Mouse (Mus musculus): ENCODE measurements around the gene Nsdhl.

The Nsdhl gene

GRCm38 (mm10) chrX:72917884-72918681 is at the start of gene Nsdhl, which contains the start of gene Cetn2:
Gene Nsdhl, plus strand, starts transcription at chrX:72918557.
Gene Cetn2, minus strand, starts transcription at chrX:72918411.
- peak; percentile 82 to 91 for DNase-seq

DNA sequence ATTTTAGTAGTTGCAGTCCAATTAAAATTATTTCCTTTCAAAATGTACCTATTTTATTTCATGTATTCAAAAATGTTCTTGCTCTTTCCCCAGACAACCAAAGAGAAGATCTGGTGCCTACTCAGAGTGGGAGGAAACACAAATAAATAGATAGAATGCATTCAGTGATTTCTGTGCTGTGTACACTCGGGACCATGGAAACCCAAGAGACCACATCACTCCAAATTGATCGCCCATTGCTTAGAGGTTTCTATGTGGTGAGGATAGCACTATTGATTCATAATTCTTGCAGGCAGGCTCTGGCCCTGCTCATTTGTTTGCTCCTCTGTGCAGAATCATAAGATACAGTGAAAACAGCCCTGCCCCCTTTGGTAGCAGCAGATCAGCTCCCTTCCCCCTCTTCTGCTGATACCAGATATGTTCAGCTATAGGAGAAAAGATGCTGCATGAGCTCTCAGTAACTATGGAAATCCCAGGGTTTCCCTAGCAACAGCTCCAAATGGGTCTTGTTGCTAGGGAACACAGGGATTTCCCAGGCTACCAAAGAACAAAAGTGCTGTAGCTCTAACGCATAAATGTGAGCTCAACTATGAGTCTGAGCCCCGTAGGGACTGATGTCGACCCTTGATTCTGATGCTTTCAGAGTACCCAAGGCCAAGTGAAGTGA is 22.8 kb upstream of the Nsdhl start:
- no peak for DNase-seq

- DNase-seq, result no peak
These were observed 22.3 kb upstream of the Nsdhl start for GRCm38 (mm10) chrX:72896055-72896437.

- DNase-seq, result no peak
These were observed 15.8 kb upstream of the Nsdhl start for GRCm38 (mm10) chrX:72902530-72902929.

DNA sequence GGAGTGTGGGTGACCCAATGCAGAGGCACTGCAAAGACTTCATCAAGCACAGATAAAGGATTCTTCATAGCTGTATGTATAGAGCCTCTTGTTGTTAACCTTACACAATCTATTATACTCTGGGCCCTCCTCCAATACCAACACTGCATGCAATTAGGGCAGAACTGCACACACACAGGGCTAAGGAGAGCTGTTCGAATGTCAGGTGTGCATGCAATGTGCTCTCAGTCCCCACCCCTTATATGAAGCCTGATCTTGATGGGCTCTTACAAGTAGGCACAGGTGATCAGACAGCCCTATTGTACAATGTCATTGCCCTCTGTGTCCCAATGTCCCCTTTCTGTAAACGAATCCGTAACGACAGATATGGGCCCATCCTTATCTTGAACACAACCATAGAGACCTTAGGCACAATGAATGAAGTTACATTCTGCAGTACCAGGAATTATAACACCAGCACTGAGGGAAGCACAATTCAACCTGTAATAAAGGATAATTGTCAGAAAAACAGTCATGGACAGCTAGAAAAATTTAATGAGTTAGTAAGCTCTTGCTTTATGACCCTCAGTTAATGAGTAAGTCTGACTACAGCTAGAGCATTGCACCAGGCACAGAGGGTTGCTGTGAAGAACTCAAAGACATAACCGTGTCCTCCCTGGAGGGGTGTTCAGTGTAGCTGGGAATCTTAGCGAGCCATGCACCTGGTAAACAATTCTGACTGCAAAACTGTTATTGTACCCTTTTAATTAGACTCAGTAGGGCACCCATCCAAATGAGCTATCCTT is 10.5 kb upstream of the Nsdhl start:
- no peak for DNase-seq

- DNase-seq, result peak; percentile 6 to 11
These were observed 10.0 kb upstream of the Nsdhl start for GRCm38 (mm10) chrX:72908404-72908741.

DNA sequence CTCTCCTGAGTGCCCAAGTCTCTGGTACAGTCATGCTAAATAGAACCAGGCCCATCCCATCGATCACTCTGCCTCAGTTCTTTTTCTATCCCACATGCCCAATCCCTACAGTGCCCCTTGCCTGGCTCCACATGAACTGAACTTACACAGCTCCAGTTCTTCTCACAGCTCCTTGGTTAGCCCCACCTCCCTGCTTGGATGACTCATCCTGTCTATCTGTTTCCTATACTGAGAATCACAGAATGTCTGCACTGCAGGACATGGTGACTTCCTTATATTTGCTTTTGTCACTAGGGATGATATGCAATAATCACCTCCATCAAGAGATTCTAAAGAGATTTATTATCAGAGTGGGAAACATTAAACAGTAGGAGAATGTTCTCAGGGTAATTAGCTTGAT is 6.7 kb upstream of the Nsdhl start:
- DNase-seq, result no peak

DNA sequence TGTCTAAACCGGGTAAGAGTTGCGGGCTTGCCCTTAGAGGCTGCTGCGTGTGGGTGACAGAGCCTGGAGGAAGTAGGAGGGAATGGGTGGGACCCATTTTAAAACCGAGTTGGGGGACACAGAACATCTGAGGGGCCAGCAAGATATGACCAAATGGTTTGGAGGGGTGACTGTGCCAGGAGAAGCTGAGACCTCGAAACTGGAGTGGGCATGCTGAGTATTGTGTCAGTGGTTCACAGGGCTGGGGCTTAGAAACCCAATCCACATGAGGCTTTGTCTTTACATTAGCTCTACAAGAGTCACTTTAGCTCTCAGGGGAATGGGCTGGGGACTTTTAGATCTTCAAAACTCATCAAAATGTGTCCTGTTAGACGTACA is 314 bp downstream of the Nsdhl start:
- no peak for DNase-seq

DNA sequence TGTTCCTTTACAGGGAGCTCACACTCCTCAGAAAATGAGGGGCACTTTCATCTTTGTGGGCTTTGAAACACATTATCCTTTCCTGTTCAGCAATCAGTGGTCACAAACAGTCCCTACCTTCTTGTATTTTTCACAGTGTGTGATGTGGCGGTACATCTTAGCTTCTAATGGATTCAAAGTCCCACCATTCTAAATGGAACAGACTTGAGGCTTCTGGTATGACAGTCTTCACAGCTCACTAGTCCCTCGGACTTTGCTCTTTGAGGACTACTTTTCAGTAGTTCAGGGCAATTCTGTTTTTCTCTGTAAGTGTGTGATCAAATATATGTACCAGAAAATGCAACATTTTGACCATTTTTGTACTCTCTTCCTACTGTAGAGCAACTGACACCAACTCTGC is 3.0 kb downstream of the Nsdhl start:
- no peak for DNase-seq

DNA sequence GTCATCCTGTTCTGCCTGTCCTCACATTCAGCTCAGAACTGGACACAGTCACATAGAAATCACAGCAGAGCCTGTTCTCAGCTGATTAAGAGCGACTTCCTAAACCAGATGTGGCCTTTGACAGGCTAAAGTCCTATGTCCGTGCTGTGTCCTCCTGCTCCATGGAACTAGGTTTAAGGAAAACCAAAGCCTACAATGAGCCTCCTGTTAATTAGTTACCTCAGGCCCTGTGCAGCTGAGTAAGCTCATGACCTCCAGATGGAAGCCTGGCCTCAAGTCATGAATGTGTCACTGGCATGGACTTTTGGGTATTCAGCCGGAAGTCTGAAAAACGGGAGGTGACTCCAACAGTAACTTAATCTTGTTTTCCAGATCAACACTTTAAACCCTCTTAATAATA is 35.1 kb downstream of the Nsdhl start:
- DNase-seq, result no peak

DNA sequence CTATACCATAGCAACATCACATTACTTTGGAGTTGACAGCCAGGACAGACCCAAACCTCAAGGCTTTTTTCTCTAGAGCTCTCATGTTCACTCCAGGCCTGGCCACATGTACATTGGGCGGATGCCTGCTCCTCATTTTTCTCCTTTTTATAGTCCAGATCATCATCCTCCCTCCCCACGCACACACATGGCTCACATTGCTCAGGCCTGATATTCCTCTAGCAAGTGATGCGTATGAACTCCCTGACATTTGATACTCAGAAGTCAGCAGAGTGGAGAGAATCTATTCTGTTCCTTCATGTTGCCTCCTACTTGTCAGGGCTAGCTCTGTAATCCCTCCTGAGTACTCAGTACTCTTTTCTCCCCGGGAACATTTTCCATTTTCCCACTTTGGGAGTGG is 38.1 kb downstream of the Nsdhl start:
- DNase-seq, result no peak

DNA sequence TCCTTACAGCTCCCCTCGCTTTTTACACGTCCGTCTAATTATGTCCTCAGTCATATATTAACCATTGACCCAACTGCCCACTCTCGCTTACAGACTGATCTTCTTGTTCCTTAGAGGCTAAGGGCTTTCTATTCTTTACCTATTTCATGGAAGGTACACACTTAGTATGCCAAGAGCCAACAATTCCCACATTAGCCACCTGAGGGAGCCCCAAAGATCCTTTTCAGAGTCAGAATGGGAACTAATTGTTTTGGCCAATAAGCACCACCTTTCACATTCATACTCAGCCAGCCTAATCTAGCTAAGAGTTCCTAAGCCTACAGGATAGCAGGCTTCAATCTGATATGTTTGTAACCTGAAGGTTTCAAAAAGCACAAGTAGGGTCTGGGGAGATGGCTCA is 42.1 kb downstream of the Nsdhl start:
- DNase-seq, result peak; percentile 8 to 13

DNA sequence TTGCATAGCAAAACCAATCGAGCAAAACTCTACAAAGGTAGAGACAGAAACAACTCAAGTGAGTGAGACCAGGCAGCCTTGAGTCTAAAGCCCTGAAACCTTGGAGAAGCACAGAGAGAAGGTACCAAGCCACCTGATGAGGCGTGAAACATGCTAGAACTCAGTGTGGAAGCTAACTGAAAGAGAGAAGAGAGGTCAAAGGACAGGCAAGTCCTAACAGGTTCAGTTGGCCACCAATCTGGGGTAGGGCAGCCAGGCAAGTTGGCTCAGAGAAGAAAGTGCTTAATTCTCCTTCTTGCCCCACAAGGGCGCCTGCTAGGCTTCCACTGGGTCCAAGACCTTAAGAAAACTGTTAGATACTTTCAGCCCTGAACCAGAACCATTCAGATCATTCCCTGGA is 43.2 kb downstream of the Nsdhl start:
- no peak for DNase-seq

- no peak for DNase-seq
These were observed 44.4 kb downstream of the Nsdhl start for GRCm38 (mm10) chrX:72962743-72963142.

DNA sequence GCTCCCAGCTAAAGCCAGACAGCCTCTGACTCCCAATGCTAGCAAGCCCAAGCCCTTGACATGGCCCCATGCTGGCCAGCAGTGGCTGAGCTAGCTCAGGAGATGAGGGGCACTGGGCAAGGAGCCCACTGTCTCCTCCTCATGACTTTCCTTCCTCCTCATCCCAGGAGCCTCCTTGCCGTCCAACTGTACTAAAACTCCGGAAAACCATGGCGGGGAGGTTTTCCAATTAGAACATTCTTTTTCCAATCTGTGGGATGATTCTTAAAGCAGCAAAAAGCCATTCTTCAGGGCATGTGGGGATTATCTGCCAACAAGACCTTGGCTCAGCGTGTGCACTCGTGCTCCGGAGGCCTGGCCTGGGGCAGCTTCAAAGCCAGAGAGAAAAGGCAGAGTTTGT is 64.5 kb downstream of the Nsdhl start:
- DNase-seq, result no peak

- DNase-seq, result no peak
These were observed 67.2 kb downstream of the Nsdhl start for GRCm38 (mm10) chrX:72985607-72986006.

GRCm38 (mm10) chrX:72986841-72987519 is 68.6 kb downstream of the Nsdhl start, which contains the start of gene Zfp185:
Gene Zfp185, plus strand, starts transcription at chrX:72987339.
- no peak for DNase-seq

GRCm38 (mm10) chrX:72987520-72987905 is 69.2 kb downstream of the Nsdhl start:
- DNase-seq, result no peak

DNA sequence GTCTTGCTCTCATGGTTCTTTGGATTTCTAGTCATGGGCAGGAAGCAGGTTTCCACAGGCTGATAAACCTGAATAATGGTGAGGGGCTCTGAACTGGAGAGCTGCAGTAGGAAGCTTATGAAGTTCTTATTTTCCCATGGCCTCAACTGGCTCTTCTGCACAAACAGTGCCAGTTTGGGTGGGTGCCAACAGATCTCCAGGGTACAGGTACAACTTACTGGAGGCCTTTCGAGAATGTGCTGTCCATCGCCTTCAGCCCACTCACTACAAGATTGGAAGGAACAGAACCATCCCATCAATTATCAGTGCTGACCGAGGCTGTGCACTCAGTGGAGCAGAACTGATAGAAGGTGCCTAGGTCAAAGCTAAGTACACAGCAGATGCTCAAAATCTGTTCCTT is 70.1 kb downstream of the Nsdhl start:
- DNase-seq, result no peak

DNA sequence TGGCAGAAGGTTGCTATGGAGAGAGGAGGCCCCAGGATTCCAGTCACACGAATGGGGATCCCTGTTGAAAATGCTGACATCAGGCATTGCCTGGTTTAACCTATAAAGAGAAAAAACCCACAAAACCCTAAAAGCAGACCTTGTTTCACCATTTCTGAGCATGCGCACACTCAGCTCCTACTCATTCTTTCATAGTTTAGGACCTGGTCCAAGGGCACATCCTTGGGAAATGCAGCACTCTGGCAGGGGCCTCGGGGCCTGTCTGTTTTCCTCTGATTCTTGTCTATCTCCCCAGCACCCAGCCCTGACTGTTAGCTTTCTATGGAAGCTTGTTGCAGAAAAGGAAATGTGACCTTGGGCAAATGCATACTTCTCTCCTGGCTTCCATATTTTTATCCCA is 72.2 kb downstream of the Nsdhl start:
- no peak for DNase-seq

DNA sequence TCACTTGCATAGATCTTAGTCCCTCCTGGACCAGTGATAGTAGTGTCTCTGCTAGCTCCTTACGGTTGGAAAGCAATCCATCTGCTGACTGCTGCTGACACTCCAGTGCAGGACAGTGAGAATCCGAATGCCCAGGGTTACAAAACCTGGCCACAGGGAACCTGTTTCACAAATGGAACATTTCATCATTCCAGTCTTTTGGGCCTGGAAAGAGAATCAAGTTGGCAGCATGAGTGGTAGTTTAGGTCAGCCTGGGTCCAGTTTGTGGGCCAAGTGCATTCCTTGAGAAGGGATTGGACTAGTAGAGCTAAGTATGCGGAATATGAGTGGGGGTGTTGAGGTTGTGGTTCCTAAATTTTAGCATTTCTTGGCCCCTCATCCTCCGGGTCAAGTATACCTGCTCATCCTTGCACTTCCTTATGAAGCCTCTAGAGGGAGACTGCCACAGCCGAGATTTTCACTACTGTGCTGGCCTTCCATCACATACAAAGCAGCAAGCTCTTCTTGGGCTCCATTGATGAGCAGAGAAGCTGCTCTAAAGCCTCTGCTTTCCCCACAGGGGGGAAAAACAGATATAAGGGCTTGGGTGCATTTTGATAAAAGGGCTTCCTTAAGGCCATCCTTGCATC is 74.0 kb downstream of the Nsdhl start:
- DNase-seq, result no peak

GRCm38 (mm10) chrX:72995542-72995941 is 77.2 kb downstream of the Nsdhl start:
- no peak for DNase-seq

GRCm38 (mm10) chrX:73003110-73003509 is 84.8 kb downstream of the Nsdhl start:
- DNase-seq, result no peak
